Mouse (Mus musculus) spleen, postnatal 4 days (tissue): Measurements from ENCODE around the gene Btnl6.
"Not testable (repeated sequence)": the region's sequence is repeated elsewhere in the genome, so short reads cannot be mapped to it uniquely, and the experiment has no call there.

Source experiments
- DNase-seq, 2 experiments: peaks; one replicate each; pipeline ENCODE4 v3.0.0; 2022; ENCODE audit warnings: low spot score in 2 of 2

The Btnl6 gene

GRCm38 (mm10) chr17:34497726-34498125, 19.4 kb downstream of the Btnl6 start:
- DNase-seq = not testable (repeated sequence)

GRCm38 (mm10) chr17:34497319-34497718, 19.8 kb downstream of the Btnl6 start:
- not testable (repeated sequence) for DNase-seq

GRCm38 (mm10) chr17:34496539-34496938, 20.6 kb downstream of the Btnl6 start:
- no peak for DNase-seq

GRCm38 (mm10) chr17:34495156-34495555, 22.0 kb downstream of the Btnl6 start:
- DNase-seq = not testable (repeated sequence)

- no peak for DNase-seq
Observed at GRCm38 (mm10) chr17:34492796-34493195, 24.4 kb downstream of the Btnl6 start.

GRCm38 (mm10) chr17:34477238-34478013, 39.7 kb downstream of the Btnl6 start, which contains the start of gene Btnl4:
Gene Btnl4 (minus strand): TSS chr17:34477318.
- not testable (repeated sequence) for DNase-seq

- DNase-seq = no peak
Observed at GRCm38 (mm10) chr17:34476427-34476826, 40.7 kb downstream of the Btnl6 start.

- no peak for DNase-seq
Observed at GRCm38 (mm10) chr17:34475060-34475459, 42.1 kb downstream of the Btnl6 start.

GRCm38 (mm10) chr17:34470491-34470890, 46.7 kb downstream of the Btnl6 start:
- DNase-seq = no peak

- DNase-seq = not testable (repeated sequence)
Observed at GRCm38 (mm10) chr17:34465906-34466305, 51.2 kb downstream of the Btnl6 start.

- no peak for DNase-seq
Observed at GRCm38 (mm10) chr17:34459255-34459654, 57.9 kb downstream of the Btnl6 start.
